Mouse (Mus musculus): ENCODE results near the gene Eml4.

- TF ChIP-seq POLR2A (IDR thresholded peaks at IDR 0.05; ENCODE audit: insufficient read depth, low read length) (no peak), CTCF (IDR thresholded peaks at IDR 0.05; ENCODE audit: low read depth, low read length) (no peak)
Measured at GRCm38 (mm10) chr17:83306964-83307640, 43.6 kb upstream of the Eml4 start.
